Mouse (Mus musculus) megakaryocyte, embryonic 14.5 days (primary cell): ENCODE results near the gene Igsf8.

Source experiments
- FLI1 ChIP-seq: IDR thresholded peaks from 2 replicates; pipeline ENCODE4 v1.6.1; 2012; ENCODE audit warnings: low read length, inconsistent platforms, mixed read lengths
- GATA1 ChIP-seq: IDR thresholded peaks from 3 replicates; pipeline ENCODE4 v1.6.1; 2012; ENCODE audit warnings: mixed read lengths, low read length, inconsistent platforms, borderline replicate concordance

GRCm38 (mm10) chr1:172318424-172319035 lies 57.1 kb downstream of the Igsf8 start:
- TF ChIP-seq GATA1 (no peak), FLI1 (no peak; the same call in 1 of the 2 replicates)
